Mouse (Mus musculus) C2C12 (cell line): ENCODE measurements around the gene Epsti1. TPM values are rescaled to one million over a fixed set of nuclear protein-coding genes. Genes with fewer than 3 reads are reported as not detected.
A peak's percentile ranks its signal among the peaks of the same experiment; 100 is the strongest.

Source experiments
- H3K27me3 ChIP-seq: one replicate; pipeline ENCODE4 v1.6.1; 2011; ENCODE audit not compliant: control insufficient read depth, insufficient read depth, insufficient read length
- H3K36me3 ChIP-seq: one replicate; pipeline ENCODE4 v1.6.1; 2011; ENCODE audit not compliant: control insufficient read depth, insufficient read depth
- H3K4me3 ChIP-seq: one replicate; pipeline ENCODE4 v1.5.1; 2011; ENCODE audit warnings: mild to moderate bottlenecking, control low read depth; ENCODE audit not compliant: poor library complexity, insufficient read depth, severe bottlenecking
- H3K79me2 ChIP-seq: one replicate; pipeline ENCODE4 v1.6.1; 2011; ENCODE audit not compliant: control insufficient read depth, insufficient read depth
- H3K79me3 ChIP-seq: one replicate; pipeline ENCODE4 v1.6.1; 2011; ENCODE audit warnings: low read depth, control low read depth
- H3ac ChIP-seq: one replicate; pipeline ENCODE3; 2011; ENCODE audit warnings: low read depth; ENCODE audit not compliant: control insufficient read depth, insufficient read length
- CEBPB ChIP-seq: IDR thresholded peaks from one replicate; pipeline ENCODE4 v1.6.1; 2011; ENCODE audit warnings: low read depth, mild to moderate bottlenecking, control low read depth, moderate library complexity
- CTCF ChIP-seq: IDR thresholded peaks from one replicate; pipeline ENCODE4 v1.5.1; 2011; ENCODE audit not compliant: control insufficient read depth, insufficient read depth, insufficient read length
- FOSL1 ChIP-seq: IDR thresholded peaks from one replicate; pipeline ENCODE4 v1.8.0; 2011; ENCODE audit warnings: mild to moderate bottlenecking, low read length; ENCODE audit not compliant: poor library complexity, insufficient read depth, severe bottlenecking
- MAX ChIP-seq: IDR thresholded peaks from one replicate; pipeline ENCODE4 v1.6.1; 2011; ENCODE audit warnings: mild to moderate bottlenecking, control low read depth
- MYOD1 ChIP-seq: IDR thresholded peaks from one replicate; pipeline ENCODE4 v1.6.1; 2011; ENCODE audit warnings: low read depth; ENCODE audit not compliant: control insufficient read depth, insufficient read length
- MYOG ChIP-seq: IDR thresholded peaks from one replicate; pipeline ENCODE4 v1.6.1; 2011; ENCODE audit not compliant: control insufficient read depth, insufficient read length; ENCODE audit errors: extremely low read depth
- USF1 ChIP-seq: IDR thresholded peaks from one replicate; pipeline ENCODE4 v1.6.1; 2011; ENCODE audit warnings: low read depth, mild to moderate bottlenecking, control low read depth, moderate library complexity
- polyA plus RNA-seq: library from polyadenylated mRNA; unstranded; fragments of >200 nt; fragmentation: generic; extraction: Trizol; gene quantifications from one replicate; pipeline ENCODE4 v1.2.1, GENCODE M21; 2012; ENCODE audit warnings: missing spikeins

Gene Epsti1
- polyA plus RNA-seq, 1 experiment: 0.11 TPM

- Histone ChIP-seq H3K27me3 (no peaks in the 10 kb centered on the region), H3K79me3 (no peaks in the 10 kb centered on the region), H3ac (no peak overlapping the region), H3K79me2 (no peaks in the 10 kb centered on the region), H3K4me3 (no peak overlapping the region), H3K36me3 (no peaks in the 10 kb centered on the region)
- no peak for TF ChIP-seq MYOG
- no peak for TF ChIP-seq CEBPB
- no peak for TF ChIP-seq MAX
Measured at GRCm38 (mm10) chr14:77882669-77883068, 21.4 kb upstream of the Epsti1 start.

- no peaks in the 10 kb centered on the region for H3K36me3 ChIP-seq
- no peak for TF ChIP-seq CTCF
- TF ChIP-seq MYOD1: peak; percentile 1
- H3ac ChIP-seq: no peak overlapping the region
- no peaks in the 10 kb centered on the region for H3K27me3 ChIP-seq
- no peaks in the 10 kb centered on the region for H3K79me2 ChIP-seq
- H3K79me3 ChIP-seq: no peaks in the 10 kb centered on the region
- no peak overlapping the region for H3K4me3 ChIP-seq
Measured at GRCm38 (mm10) chr14:77886376-77886775, 17.7 kb upstream of the Epsti1 start.

- no peak for TF ChIP-seq MYOG
- TF ChIP-seq MYOD1: peak; percentile 3
- TF ChIP-seq FOSL1: no peak
- TF ChIP-seq MAX: peak; percentile 21
- no peak for TF ChIP-seq CTCF
- no peak for TF ChIP-seq USF1
- no peaks in the 10 kb centered on the region for H3K79me3 ChIP-seq
- no peaks in the 10 kb centered on the region for H3K27me3 ChIP-seq
- no peaks in the 10 kb centered on the region for H3K79me2 ChIP-seq
- H3K4me3 ChIP-seq: no peak overlapping the region
- H3K36me3 ChIP-seq: no peaks in the 10 kb centered on the region
- H3ac ChIP-seq: no peak overlapping the region
Measured at GRCm38 (mm10) chr14:77886941-77887340, 17.1 kb upstream of the Epsti1 start.

GRCm38 (mm10) chr14:77889911-77890310 is 14.1 kb upstream of the Epsti1 start:
- H3K4me3 ChIP-seq: no peak overlapping the region
- no peaks in the 10 kb centered on the region for H3K36me3 ChIP-seq
- TF ChIP-seq MYOG (no peak), MAX (no peak), FOSL1 (no peak), MYOD1 (no peak), CTCF (no peak), USF1 (no peak), CEBPB (no peak)

GRCm38 (mm10) chr14:77895951-77896350 is 8.1 kb upstream of the Epsti1 start:
- H3K27me3 ChIP-seq: no peaks in the 10 kb centered on the region
- H3K79me3 ChIP-seq: no peaks in the 10 kb centered on the region
- no peak overlapping the region for H3K4me3 ChIP-seq
- no peak overlapping the region for H3ac ChIP-seq
- H3K36me3 ChIP-seq: no peaks in the 10 kb centered on the region
- TF ChIP-seq CEBPB (no peak), USF1 (no peak), CTCF (no peak), MYOG (no peak), MAX (no peak), FOSL1 (no peak), MYOD1 (no peak)
- H3K79me2 ChIP-seq: no peaks in the 10 kb centered on the region

More at GRCm38 (mm10) chr14:77889911-77890310, 14.1 kb upstream of the Epsti1 start:
- no peaks in the 10 kb centered on the region for H3K27me3 ChIP-seq
- H3K79me3 ChIP-seq: no peaks in the 10 kb centered on the region
- H3K79me2 ChIP-seq: no peaks in the 10 kb centered on the region
- H3ac ChIP-seq: no peak overlapping the region

- no peak overlapping the region for H3K4me3 ChIP-seq
- no peaks in the 10 kb centered on the region for H3K36me3 ChIP-seq
- H3K79me3 ChIP-seq: no peaks in the 10 kb centered on the region
- TF ChIP-seq MAX (no peak), MYOG (no peak), CEBPB (no peak), CTCF (no peak), FOSL1 (no peak), USF1 (no peak), MYOD1 (no peak)
- H3K27me3 ChIP-seq: no peaks in the 10 kb centered on the region
- H3ac ChIP-seq: no peak overlapping the region
- no peaks in the 10 kb centered on the region for H3K79me2 ChIP-seq
Measured at GRCm38 (mm10) chr14:77902541-77902940, 1.5 kb upstream of the Epsti1 start.

GRCm38 (mm10) chr14:77905466-77905865 is 1.4 kb downstream of the Epsti1 start:
- no peak overlapping the region for H3ac ChIP-seq
- H3K27me3 ChIP-seq: no peaks in the 10 kb centered on the region
- H3K79me3 ChIP-seq: no peaks in the 10 kb centered on the region
- TF ChIP-seq CEBPB (no peak), MYOG (no peak), USF1 (no peak), MAX (no peak), FOSL1 (no peak), MYOD1 (no peak), CTCF (no peak)
- no peaks in the 10 kb centered on the region for H3K36me3 ChIP-seq
- no peaks in the 10 kb centered on the region for H3K79me2 ChIP-seq
- no peak overlapping the region for H3K4me3 ChIP-seq
